Mouse (Mus musculus) thymus, adult 2 months (tissue): Measurements from ENCODE around the gene Tmem150c. TPM values are rescaled to one million over a fixed set of nuclear protein-coding genes. Genes with fewer than 3 reads are reported as not detected.

ENCODE experiments used
- DNase-seq: peaks from one replicate; pipeline ENCODE4 v3.0.0; 2021
- H3K27ac ChIP-seq: fragments of 200-500 bp; 2 replicates; pipeline ENCODE4 v1.5.1; 2012; ENCODE audit warnings: low read length, control low read depth; ENCODE audit not compliant: control insufficient read depth, insufficient read depth
- H3K27me3 ChIP-seq: fragments of 200-500 bp; 2 replicates; pipeline ENCODE4 v1.6.1; 2012; ENCODE audit warnings: mild to moderate bottlenecking, low read length, moderate library complexity, mixed read lengths; ENCODE audit not compliant: control insufficient read depth, insufficient read depth
- H3K36me3 ChIP-seq: fragments of 200-500 bp; 2 replicates; pipeline ENCODE4 v1.6.1; 2012; ENCODE audit warnings: mild to moderate bottlenecking, low read length, moderate library complexity; ENCODE audit not compliant: control insufficient read depth, insufficient read depth
- H3K4me1 ChIP-seq: fragments of 200-500 bp; replicated peaks from 2 replicates; pipeline ENCODE4 v1.6.1; 2012; ENCODE audit warnings: low read length; ENCODE audit not compliant: control insufficient read depth, insufficient read depth
- H3K4me3 ChIP-seq: fragments of 200-500 bp; 2 replicates; pipeline ENCODE4 v1.5.1; 2012; ENCODE audit warnings: mild to moderate bottlenecking, low read length, control low read depth, moderate library complexity; ENCODE audit not compliant: control insufficient read depth, insufficient read depth
- CTCF ChIP-seq: fragments of 200-500 bp; IDR thresholded peaks from 2 replicates; pipeline ENCODE4 v1.5.1; 2012; ENCODE audit warnings: mild to moderate bottlenecking, control low read depth, low read length, moderate library complexity, borderline replicate concordance; ENCODE audit not compliant: control insufficient read depth, poor library complexity, insufficient read depth; ENCODE audit errors: extremely low read depth
- POLR2A ChIP-seq: fragments of 200-500 bp; IDR thresholded peaks from 2 replicates; pipeline ENCODE4 v1.6.1; 2012; ENCODE audit warnings: mild to moderate bottlenecking, low read length, control low read depth, moderate library complexity; ENCODE audit not compliant: control insufficient read depth, poor library complexity, insufficient read depth; ENCODE audit errors: extremely low read depth
- WGBS: fragments of 180-500 bp; shearing (Covaris S2); methylation state at CpG from one replicate; pipeline ENCODE4 v1.1.7; 2018; 5-methylcytosine and 5-hydroxymethylcytosine counted together
- polyA plus RNA-seq: library from polyadenylated mRNA; depleted of rRNA; stranded (reverse); fragments of >200 nt; gene quantifications from 2 replicates; pipeline ENCODE4 v1.2.3, GENCODE M21; 2012; rRNA removed

The Tmem150c gene
- 4.4 TPM in 2 replicates for polyA plus RNA-seq

DNA sequence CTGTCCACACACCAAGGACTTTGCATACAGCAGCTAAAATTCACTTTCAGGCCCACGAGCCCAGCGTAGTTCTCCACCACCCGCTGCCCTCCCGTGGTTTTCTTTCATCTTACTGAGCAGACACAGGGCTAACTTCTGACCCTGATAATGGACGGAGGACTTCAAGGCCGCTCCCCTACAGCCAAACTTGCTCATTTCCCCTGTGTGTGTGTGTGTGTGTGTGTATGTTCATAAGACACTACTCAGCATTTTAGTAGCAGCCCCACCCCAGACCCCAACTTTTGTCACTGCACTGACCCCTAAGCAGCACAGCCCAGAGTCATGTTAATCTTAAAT is at the start of gene Tmem150c:
Tmem150c (minus strand) TSS at position 171 of the 336 bp plus-strand sequence.
- TF ChIP-seq CTCF, result no peak
- TF ChIP-seq POLR2A, result no peak
- Histone ChIP-seq H3K27ac (no peak within 1 kb of the TSS), H3K36me3 (no peaks in the 10 kb centered on the region), H3K27me3 (peaks cover 13% of the 10 kb centered on the region), H3K4me1 (0 out of 2 replicates have a peak, but pooled peaks cover 2% of the 10 kb centered on the region), H3K4me3 (peak within 1 kb of the TSS; percentile 20)
- no peak for DNase-seq
- 25% methylated on average over 6 of the region's 6 CpGs for WGBS

DNA sequence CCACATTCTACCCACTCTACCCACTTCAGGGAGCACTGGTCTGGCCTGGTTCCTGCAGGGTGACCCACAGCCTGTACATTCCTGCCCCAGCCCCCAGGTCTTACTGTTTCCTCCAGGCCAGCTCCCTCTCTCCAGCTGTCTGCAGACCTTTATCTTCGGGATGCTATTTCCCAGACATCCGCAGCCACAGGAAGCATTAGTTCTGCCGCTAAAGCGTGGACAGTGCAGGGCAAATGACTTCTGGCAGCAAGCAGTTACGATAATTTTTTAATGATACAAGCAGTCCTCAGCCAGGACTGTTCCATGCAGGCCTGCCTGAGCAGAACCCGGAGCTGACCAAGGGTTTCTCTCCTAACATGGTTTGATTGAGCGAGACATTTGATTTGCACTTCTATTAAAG is 49.5 kb upstream of the Tmem150c start:
- Histone ChIP-seq H3K4me3 (no peak overlapping the region), H3K27ac (no peak overlapping the region), H3K4me1 (no peaks in the 10 kb centered on the region), H3K27me3 (no peaks in the 10 kb centered on the region), H3K36me3 (no peaks in the 10 kb centered on the region)
- no peak for DNase-seq
- WGBS, result 94% methylated on average over 7 of the region's 7 CpGs
- TF ChIP-seq POLR2A, result no peak

DNA sequence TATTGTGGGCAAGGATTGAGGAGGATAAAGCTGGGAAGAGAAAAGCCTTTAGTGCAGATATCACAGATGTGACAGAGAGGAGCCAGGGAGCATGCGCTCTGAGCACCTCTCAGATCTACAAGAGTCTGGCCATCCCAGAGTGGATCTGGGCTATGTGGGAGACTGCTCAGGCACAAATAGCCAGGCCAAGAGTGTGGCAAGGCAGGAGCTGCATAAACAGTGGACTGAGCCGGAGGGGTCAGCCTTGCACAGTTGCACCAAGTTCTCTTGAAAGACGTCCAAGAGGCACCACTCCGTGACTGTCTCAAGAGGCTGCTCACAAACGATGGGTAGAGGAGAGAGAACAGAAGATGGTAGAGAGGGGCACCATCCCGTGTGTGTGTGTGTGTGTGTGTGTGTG is 47.1 kb upstream of the Tmem150c start:
- Histone ChIP-seq H3K27me3 (no peaks in the 10 kb centered on the region), H3K4me3 (no peak overlapping the region), H3K36me3 (no peaks in the 10 kb centered on the region), H3K27ac (no peak overlapping the region), H3K4me1 (no peaks in the 10 kb centered on the region)
- TF ChIP-seq POLR2A (no peak), CTCF (no peak)
- WGBS, result 84% methylated on average over 6 of the region's 6 CpGs
- DNase-seq, result no peak

DNA sequence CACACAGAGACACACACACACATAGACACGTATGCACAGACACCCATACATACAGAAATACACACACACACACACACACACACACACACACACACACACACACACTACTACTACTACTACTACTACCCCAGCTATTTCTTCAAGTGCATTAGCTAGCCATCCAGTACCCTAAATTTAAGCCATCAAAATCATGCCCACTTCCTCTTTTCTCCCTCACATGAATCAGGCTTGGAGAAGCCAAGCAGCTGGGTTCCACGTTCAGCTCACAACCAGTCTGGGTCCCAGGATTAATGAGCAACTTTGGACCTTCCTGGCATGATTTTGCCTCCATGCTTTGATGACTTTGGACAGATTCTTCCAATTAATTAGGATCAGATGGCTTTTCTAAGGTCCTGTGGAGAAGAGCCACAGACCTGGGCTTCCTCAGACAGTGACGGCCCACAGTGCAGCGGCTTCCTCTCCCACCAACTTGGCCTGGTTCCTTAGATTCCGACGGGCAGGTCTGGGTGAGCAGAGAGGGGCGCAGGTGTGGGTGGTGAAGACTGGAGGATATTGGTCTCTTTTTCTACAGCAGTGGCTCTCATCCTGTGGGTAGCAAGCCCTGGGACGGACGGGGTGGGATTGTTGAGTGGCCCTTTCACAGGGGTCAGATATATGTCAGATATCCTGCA is 46.0 kb upstream of the Tmem150c start:
- no peak for TF ChIP-seq POLR2A
- H3K27ac ChIP-seq, result no peak overlapping the region
- no peaks in the 10 kb centered on the region for H3K36me3 ChIP-seq
- 30% methylated on average over 9 of the region's 9 CpGs for WGBS
- H3K4me3 ChIP-seq, result no peak overlapping the region
- no peak for DNase-seq
- no peaks in the 10 kb centered on the region for H3K4me1 ChIP-seq
- H3K27me3 ChIP-seq, result no peaks in the 10 kb centered on the region

DNA sequence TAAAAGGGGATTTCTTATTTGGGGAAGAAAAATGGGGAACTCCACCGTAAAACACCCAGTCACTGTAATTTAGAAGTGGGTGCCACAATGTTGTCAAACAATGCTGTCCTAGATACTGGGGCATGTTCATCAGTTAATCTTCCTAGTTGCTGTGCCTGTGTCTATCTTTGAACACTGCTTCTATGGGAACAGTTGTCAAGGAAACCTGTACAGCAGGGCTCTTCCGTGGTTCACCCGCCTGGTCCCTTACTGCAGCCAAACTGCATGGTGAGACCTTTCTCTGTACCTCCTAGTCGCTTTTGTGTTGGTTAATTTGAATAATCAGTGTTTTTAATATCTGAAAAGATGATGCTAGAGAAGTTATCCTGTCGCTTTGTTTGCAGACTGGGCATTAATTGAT is 41.2 kb upstream of the Tmem150c start:
- TF ChIP-seq CTCF (no peak), POLR2A (no peak)
- Histone ChIP-seq H3K4me3 (no peak overlapping the region), H3K27me3 (no peaks in the 10 kb centered on the region), H3K27ac (no peak overlapping the region), H3K36me3 (no peaks in the 10 kb centered on the region), H3K4me1 (no peaks in the 10 kb centered on the region)
- WGBS, result 29% methylated on average over 5 of the region's 5 CpGs
- no peak for DNase-seq

DNA sequence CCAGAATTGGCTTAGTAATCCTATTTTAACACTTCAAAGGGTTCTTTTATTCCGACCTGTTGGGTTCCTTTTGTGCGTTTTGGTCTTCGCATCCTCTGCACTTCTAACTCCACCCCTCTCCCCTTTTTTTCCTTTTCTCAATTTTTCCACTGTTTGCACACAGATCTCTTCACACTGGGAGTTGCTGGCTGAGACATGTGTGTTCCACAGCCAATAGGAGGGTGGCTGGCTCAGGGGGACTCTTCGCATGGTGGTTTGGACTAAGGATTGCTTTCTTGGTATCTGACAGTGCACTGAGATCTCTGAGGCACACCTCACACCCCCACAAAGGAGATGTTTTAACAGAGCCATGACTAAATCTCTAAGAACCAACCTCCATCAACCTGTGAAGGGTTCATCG is 40.7 kb upstream of the Tmem150c start:
- no peaks in the 10 kb centered on the region for H3K36me3 ChIP-seq
- WGBS, result 70% methylated on average over 5 of the region's 5 CpGs
- DNase-seq, result no peak
- no peak overlapping the region for H3K27ac ChIP-seq
- no peaks in the 10 kb centered on the region for H3K27me3 ChIP-seq
- TF ChIP-seq CTCF, result no peak
- no peak for TF ChIP-seq POLR2A
- no peaks in the 10 kb centered on the region for H3K4me1 ChIP-seq
- no peak overlapping the region for H3K4me3 ChIP-seq
